Mouse (Mus musculus) hindbrain, embryonic 10.5 days (tissue): ENCODE results near the gene Krtap5-4. TPM values are rescaled to one million over a fixed set of nuclear protein-coding genes. Genes with fewer than 3 reads are reported as not detected.
A peak's percentile ranks its signal among the peaks of the same experiment; 100 is the strongest.
"Not testable (repeated sequence)": the region's sequence is repeated elsewhere in the genome, so short reads cannot be mapped to it uniquely, and the experiment has no call there.

ENCODE experiments used
- DNase-seq: peaks from one replicate; pipeline ENCODE4 v3.0.0-alpha.2; 2017; ENCODE audit warnings: low spot score
- H3K27ac ChIP-seq: fragments of 300-500 bp; sonication (generic); 2 replicates; pipeline ENCODE4 v1.5.1; 2016; ENCODE audit warnings: mild to moderate bottlenecking, moderate library complexity
- H3K27me3 ChIP-seq: fragments of 300-500 bp; sonication (generic); 2 replicates; pipeline ENCODE4 v1.6.1; 2016; ENCODE audit warnings: mild to moderate bottlenecking; ENCODE audit not compliant: poor library complexity, insufficient read depth, severe bottlenecking
- H3K36me3 ChIP-seq: fragments of 300-500 bp; sonication (generic); 2 replicates; pipeline ENCODE4 v1.6.1; 2016; ENCODE audit warnings: mild to moderate bottlenecking, moderate library complexity
- H3K4me1 ChIP-seq: fragments of 300-500 bp; sonication (generic); replicated peaks from 2 replicates; pipeline ENCODE4 v1.6.1; 2016; ENCODE audit warnings: mild to moderate bottlenecking
- H3K4me3 ChIP-seq: fragments of 300-500 bp; sonication (generic); 2 replicates; pipeline ENCODE4 v1.5.1; 2016; ENCODE audit warnings: mild to moderate bottlenecking, moderate library complexity
- H3K9me3 ChIP-seq: fragments of 300-500 bp; sonication (generic); 2 replicates; pipeline ENCODE4 v1.6.1; 2016; ENCODE audit warnings: mild to moderate bottlenecking, moderate library complexity
- WGBS: fragments of 180-500 bp; shearing (Covaris S2); methylation state at CpG from one replicate; pipeline ENCODE4 v1.1.7; 2016; 5-methylcytosine and 5-hydroxymethylcytosine counted together
- polyA plus RNA-seq: library from polyadenylated mRNA; unstranded; fragments of >200 nt; fragmentation: Nextera tagmentation; extraction: Ambion mirVana; gene quantifications from 2 replicates; pipeline ENCODE4 v1.2.1, GENCODE M21; 2016

Krtap5-4 gene
- polyA plus RNA-seq, 1 experiment from 2014 or later, result not detected

DNA sequence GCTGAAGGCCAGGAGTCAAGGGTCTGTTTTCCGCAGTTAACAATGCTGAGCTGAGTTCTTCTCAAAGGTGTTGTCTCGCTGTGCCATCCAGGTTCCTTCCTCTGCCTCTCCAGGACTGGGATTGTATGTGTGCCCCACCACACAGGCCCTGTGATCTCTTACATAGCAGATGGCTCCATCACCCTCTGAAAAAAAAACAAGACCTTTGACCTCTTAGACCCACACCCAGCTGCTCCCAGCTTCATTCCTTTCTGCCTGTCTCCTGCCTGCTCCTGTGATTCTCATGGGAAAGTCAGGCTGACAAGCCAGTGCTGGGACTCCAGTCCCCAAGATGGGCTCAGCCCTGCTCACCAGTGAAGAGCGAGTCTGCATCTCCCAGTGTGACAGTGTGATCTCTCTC, 25.2 kb downstream of the Krtap5-4 start:
- Histone ChIP-seq H3K4me3 (no peak overlapping the region), H3K27ac (peak overlapping the region; percentile 68), H3K4me1 (peaks cover 25% of the 10 kb centered on the region), H3K27me3 (no peaks in the 10 kb centered on the region), H3K36me3 (no peaks in the 10 kb centered on the region), H3K9me3 (no peaks in the 10 kb centered on the region)
- peak; percentile 43 for DNase-seq
- WGBS, result 46% methylated on average over 3 of the region's 3 CpGs

DNA sequence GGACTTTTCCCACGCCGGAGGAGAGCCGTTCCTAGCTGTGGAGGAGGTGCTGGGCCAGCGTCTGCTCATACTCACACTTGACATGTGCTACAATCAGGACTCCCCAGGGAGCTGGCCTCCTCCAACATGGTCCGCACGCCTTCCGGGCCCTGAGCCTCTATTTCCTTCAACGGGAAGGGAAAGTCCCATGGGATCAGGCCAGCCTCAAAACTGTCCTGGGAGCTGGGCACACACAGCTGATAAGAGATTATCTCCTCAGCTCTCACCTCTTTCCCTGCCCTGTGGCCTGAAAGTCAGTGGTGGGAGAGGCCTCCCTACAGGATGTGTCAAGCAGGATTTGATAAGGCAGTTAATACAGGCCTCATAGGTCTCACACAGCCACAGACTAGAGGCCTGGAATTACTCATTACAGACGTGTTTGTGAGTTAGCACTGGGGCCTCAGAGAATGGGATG, 26.9 kb downstream of the Krtap5-4 start:
- H3K4me3 ChIP-seq, result no peak overlapping the region
- no peak for DNase-seq
- 66% methylated on average over 9 of the region's 9 CpGs for whole genome bisulfite sequencing
- 0 out of 2 replicates have a peak overlapping the region, but pooled peaks have one; percentile 18 for H3K27ac ChIP-seq
- peaks cover 32% of the 10 kb centered on the region for H3K4me1 ChIP-seq
- H3K9me3 ChIP-seq, result no peaks in the 10 kb centered on the region
- no peaks in the 10 kb centered on the region for H3K36me3 ChIP-seq
- no peaks in the 10 kb centered on the region for H3K27me3 ChIP-seq

DNA sequence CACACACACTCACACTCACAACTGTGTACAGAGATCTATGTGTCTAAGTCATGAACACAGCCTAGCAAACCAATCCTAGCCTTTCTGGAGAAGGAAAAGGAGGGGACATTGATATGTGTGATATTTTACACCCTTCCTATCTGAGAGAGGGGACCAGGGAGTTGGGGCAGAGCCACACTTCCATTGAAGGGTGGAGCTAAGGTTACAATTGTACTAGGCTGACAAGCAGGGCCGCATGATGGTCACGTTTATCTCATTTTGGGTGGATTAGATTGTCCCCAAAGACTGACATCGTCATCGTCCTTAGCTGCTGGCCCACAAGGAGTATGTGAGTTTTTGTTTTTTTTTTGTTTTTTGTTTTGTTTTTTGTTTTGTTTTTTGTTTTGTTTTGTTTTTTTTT, 27.9 kb downstream of the Krtap5-4 start:
- DNase-seq, result no peak
- WGBS, result 84% methylated on average over 4 of the region's 4 CpGs
- H3K27me3 ChIP-seq, result no peaks in the 10 kb centered on the region
- H3K36me3 ChIP-seq, result no peaks in the 10 kb centered on the region
- H3K27ac ChIP-seq, result no peak overlapping the region
- peaks cover 32% of the 10 kb centered on the region for H3K4me1 ChIP-seq
- H3K9me3 ChIP-seq, result no peaks in the 10 kb centered on the region
- H3K4me3 ChIP-seq, result no peak overlapping the region

DNA sequence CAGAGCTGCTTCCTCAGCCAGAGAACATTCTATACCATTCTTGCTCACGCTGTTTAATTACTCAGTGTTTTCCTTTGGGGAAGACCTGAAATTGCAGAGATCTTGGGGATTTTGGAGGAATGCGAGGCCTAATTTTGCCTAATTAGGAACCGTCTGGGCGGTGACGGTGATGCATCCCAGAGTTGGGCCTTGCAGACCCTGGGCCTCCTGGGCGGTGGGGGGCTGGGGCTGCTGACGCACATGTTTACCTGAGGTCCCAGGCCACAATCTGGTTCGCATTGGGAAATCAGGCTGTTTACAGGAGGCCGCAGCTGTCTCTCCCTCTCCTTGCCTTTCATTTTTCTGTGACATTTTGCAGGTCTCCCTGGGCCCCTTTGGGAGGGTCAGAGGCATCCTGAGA, 29.4 kb downstream of the Krtap5-4 start:
- H3K36me3 ChIP-seq, H3K27ac ChIP-seq, DNase-seq, H3K9me3 ChIP-seq, H3K27me3 ChIP-seq, H3K4me3 ChIP-seq: not testable (repeated sequence)
- WGBS, result 76% methylated on average over 6 of the region's 9 CpGs
- peaks cover 29% of the 10 kb centered on the region for H3K4me1 ChIP-seq

DNA sequence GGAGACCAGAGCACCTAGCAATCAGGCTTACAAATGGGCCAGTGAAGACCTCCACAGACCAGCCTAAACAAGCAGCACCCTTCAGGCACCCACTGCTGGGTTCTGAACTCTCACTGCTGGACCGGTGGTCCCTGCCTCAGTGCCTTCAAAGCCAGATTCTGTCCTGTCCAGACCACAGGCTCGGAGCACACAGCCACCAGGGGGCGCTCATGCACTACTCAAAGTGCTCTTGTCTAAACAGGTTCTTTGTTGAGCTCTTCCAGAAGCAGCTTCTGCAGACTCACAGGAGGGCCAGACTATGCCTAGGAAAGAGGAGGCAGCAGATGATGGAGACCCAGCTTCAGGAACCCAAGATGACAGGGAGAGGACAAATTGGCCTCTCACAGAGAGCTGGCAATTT, 30.9 kb downstream of the Krtap5-4 start:
- 0% methylated on average over 3 of the region's 3 CpGs for WGBS
- DNase-seq, result peak; percentile 91
- Histone ChIP-seq H3K36me3 (no peaks in the 10 kb centered on the region), H3K27me3 (no peaks in the 10 kb centered on the region), H3K4me1 (peaks cover 17% of the 10 kb centered on the region), H3K4me3 (no peak overlapping the region), H3K27ac (peak overlapping the region; percentile 77), H3K9me3 (no peaks in the 10 kb centered on the region)

DNA sequence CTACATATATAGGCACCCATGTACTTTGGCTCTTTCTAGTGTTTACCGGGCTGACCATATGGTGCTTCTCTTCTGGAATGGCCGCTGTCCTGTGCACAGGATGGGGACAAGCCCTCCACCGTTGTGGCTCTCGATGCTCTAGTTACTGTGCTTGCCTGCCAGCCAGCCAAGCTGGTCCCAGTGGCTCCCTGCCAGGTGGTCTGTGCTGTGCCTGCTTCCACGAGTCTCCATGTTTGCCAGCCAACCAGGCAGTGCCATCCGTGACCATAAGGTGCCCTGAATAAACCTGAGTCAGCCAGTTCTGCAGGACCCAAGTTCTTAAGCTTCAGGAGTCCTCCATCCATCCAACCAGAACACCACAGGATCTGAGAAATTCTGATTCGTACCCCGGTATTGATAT, 31.8 kb downstream of the Krtap5-4 start:
- Histone ChIP-seq H3K4me3 (no peak overlapping the region), H3K27ac (peak overlapping the region; percentile 77), H3K9me3 (no peaks in the 10 kb centered on the region), H3K36me3 (no peaks in the 10 kb centered on the region), H3K4me1 (peaks cover 10% of the 10 kb centered on the region; the same call in 1 of the 2 replicates), H3K27me3 (no peaks in the 10 kb centered on the region; the same call in 1 of the 2 replicates)
- no peak for DNase-seq
- WGBS, result 84% methylated on average over 8 of the region's 8 CpGs

DNA sequence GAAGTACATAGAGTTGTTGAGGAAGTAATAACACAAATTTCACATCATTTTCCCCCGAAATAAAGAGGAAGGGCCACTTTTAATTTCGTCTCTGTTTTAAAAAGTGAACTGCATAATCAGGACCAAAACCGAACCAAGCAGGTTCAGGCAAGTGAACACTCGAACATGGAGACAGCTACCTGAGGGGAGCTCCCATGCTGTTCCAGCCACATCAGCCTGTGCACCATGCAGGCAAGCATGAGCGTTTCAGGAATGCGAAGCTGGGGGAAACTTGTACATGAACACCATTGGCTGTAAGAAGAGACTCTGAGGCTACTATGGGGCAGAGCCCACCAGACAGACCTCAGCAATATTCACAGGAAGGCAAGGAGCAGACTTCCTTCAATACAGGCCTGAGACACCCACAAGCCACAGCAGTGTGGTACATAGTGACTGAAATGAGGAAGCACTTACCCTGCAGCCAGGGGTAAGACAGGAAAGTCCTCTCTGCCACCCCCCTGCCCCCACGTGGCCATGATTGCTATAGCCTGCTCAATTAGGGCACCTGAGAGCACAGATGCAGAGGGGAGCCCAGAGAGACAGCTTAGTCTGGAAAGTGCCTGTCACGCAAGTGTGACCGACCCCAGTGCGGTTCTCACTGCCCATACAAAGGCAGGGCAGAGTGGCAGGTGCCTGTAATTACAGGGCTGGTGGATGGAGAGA, 37.1 kb downstream of the Krtap5-4 start:
- H3K27me3 ChIP-seq, result no peaks in the 10 kb centered on the region; the same call in 1 of the 2 replicates
- 61% methylated on average over 10 of the region's 10 CpGs for WGBS
- H3K27ac ChIP-seq, result 0 out of 2 replicates have a peak overlapping the region, but pooled peaks have one; percentile 42
- 0 out of 2 replicates have a peak, but pooled peaks cover 6% of the 10 kb centered on the region for H3K4me1 ChIP-seq
- H3K36me3 ChIP-seq, result no peaks in the 10 kb centered on the region
- H3K9me3 ChIP-seq, result no peaks in the 10 kb centered on the region
- no peak overlapping the region for H3K4me3 ChIP-seq
- no peak for DNase-seq

DNA sequence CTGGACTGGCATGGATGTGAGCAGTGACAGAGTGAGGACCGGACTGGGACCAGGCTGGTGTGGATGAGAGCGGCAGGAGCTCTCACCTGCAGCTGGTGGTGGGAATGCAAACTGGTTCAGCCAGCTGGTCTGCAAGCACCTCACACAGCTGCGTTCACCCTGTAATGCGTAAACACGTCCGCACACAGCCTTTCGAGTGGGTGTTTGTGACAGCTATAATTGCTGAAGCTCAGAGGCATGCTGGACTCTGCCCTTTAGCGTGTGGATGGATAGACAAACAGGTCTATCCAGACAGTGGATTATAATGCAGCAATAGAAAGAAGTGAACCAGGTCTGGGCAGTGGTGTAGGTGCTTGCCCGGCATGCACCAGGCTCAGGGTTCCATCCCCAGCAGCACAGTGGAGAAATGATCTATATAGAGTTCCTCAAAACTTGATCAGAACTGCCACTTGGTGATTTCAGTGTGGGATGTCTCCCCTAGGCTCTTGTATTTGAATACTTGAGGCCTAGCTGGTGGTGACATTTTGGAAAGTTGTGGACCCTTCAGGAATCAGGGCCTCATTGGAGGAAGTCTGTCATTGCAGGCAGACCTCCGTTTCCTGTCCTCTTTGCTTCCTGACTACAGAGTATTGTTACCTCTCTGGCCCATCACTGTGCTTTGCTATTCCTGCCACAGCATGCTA, 38.4 kb downstream of the Krtap5-4 start:
- no peak overlapping the region for H3K4me3 ChIP-seq
- 0 out of 2 replicates have a peak, but pooled peaks cover 6% of the 10 kb centered on the region for H3K4me1 ChIP-seq
- no peaks in the 10 kb centered on the region; the same call in 1 of the 2 replicates for H3K27me3 ChIP-seq
- peak overlapping the region; percentile 29; the same call in 1 of the 2 replicates for H3K27ac ChIP-seq
- 81% methylated on average over 10 of the region's 10 CpGs for WGBS
- no peaks in the 10 kb centered on the region for H3K9me3 ChIP-seq
- no peaks in the 10 kb centered on the region for H3K36me3 ChIP-seq
- no peak for DNase-seq

DNA sequence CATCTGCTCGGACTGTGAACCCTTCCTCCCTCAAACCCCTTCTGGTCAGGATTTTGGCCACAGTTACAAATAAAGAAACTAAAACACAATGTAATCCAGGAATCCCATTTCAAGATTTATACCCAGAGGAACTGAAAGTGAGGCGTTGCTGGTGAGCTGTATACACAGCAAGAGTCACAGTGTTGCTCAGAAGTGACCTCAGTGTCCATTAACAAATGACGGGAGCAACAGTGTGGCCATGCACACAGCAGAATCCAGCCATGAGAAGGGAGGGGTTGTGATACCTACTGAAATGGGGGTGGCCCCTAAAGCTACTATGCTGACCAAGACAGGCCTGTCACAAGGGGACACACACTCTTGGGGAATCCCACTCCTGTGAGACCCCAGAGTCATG, 38.9 kb downstream of the Krtap5-4 start:
- Histone ChIP-seq H3K4me3 (no peak overlapping the region), H3K4me1 (0 out of 2 replicates have a peak, but pooled peaks cover 6% of the 10 kb centered on the region), H3K9me3 (no peaks in the 10 kb centered on the region), H3K27ac (no peak overlapping the region), H3K36me3 (no peaks in the 10 kb centered on the region), H3K27me3 (no peaks in the 10 kb centered on the region; the same call in 1 of the 2 replicates)
- 79% methylated on average over 3 of the region's 3 CpGs for WGBS
- DNase-seq, result no peak

DNA sequence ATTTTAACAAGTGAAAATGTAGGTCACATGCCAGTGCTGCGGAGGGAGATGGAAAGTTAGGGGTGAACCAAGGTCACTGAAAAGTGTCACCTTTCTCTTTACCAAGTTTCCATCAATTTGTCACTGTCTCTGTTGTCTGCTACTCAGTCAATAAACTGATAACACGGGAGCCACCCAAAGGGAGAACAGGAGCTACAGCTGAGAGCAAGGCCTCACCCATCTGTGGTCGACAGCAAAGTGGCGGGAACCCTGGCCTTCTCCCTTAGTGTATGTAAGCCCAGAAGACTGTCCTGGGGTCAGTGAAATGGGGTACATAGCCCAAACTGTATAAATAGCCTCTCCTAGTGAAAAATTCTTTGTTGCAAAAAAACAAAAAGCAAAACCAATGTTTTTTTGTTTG, 44.2 kb downstream of the Krtap5-4 start:
- DNase-seq, result no peak

DNA sequence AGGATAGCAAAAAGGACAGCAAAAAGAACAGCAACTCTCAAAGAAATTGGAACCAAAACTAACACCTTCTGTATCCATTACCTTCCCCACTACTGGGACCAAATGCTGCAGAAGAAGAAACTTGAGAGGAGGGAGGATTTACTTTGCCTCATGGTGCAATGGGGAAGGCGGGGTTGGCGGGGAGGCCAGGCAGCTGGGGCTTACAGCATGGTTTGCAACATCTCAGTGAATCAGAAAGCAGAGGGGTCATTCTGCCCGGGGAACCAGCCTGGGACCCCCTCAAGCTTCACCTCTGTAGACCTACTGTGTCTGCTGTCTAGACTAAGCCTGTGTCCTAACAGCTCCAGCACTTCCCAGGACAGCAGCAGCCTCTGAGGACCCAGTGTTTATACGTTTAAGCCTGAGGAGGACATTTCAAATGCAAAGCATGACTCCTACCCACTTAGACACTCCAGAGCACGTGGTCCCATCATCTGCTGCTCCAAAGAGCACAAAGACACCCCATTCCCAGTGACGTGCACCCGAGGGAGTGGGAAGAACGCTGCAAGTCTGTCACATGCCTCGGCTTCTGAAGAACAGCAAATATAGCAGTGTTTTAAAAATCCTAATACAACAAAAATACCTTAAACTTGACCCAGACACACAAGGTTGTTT, 46.1 kb downstream of the Krtap5-4 start:
- peak overlapping the region; percentile 30; the same call in 1 of the 2 replicates for H3K27ac ChIP-seq
- 33% methylated on average over 9 of the region's 9 CpGs for WGBS
- H3K36me3 ChIP-seq, result no peaks in the 10 kb centered on the region
- H3K9me3 ChIP-seq, result no peaks in the 10 kb centered on the region
- no peak for DNase-seq
- no peak overlapping the region for H3K4me3 ChIP-seq
- H3K27me3 ChIP-seq, result no peaks in the 10 kb centered on the region
- peaks cover 6% of the 10 kb centered on the region; the same call in 1 of the 2 replicates for H3K4me1 ChIP-seq

More for the DNA sequence above, 44.2 kb downstream of the Krtap5-4 start:
- H3K27me3 ChIP-seq, result no peaks in the 10 kb centered on the region
- WGBS, result 80% methylated on average over 4 of the region's 4 CpGs
- no peak overlapping the region for H3K4me3 ChIP-seq
- H3K27ac ChIP-seq, result no peak overlapping the region
- H3K4me1 ChIP-seq, result peaks cover 6% of the 10 kb centered on the region; the same call in 1 of the 2 replicates
- no peaks in the 10 kb centered on the region for H3K36me3 ChIP-seq
- no peaks in the 10 kb centered on the region for H3K9me3 ChIP-seq

DNA sequence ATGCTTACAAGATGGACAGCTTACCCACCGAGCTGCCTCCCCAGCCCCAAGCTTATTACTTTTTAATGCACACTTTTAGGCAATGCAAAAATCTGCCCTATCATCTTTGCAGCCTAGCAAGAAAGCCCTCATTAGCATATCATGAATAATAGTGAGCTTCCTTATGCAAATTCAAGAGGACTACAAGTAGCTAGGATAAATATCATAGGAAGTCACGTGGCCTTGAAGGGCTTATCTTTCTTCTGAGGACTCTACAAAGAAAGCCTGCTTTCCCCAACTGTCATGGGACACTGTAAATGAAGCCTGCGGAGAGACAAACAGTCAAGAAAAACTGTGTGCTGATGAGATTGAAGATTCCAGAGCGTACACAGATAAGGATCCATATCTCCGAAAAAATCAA, 48.2 kb downstream of the Krtap5-4 start:
- no peaks in the 10 kb centered on the region for H3K9me3 ChIP-seq
- DNase-seq, result no peak
- H3K27ac ChIP-seq, result no peak overlapping the region
- H3K27me3 ChIP-seq, result no peaks in the 10 kb centered on the region
- peaks cover 16% of the 10 kb centered on the region; the same call in 1 of the 2 replicates for H3K4me1 ChIP-seq
- 82% methylated on average over 5 of the region's 5 CpGs for WGBS
- H3K36me3 ChIP-seq, result no peaks in the 10 kb centered on the region
- no peak overlapping the region for H3K4me3 ChIP-seq
